Mouse (Mus musculus) small intestine, adult 10 weeks (tissue): ENCODE measurements around the gene Hpn. TPM values are rescaled to one million over a fixed set of nuclear protein-coding genes. Genes with fewer than 3 reads are reported as not detected.

Experiments used
- polyA plus RNA-seq: library from polyadenylated mRNA; stranded (reverse); fragments of 350-450 nt; fragmentation: Illumina TruSeq; extraction: RNeasy Lipid Tissue Mini Kit (QIAGEN cat#74804); gene quantifications from one replicate; pipeline ENCODE4 v1.2.3, GENCODE M21; 2014; ENCODE audit warnings: low replicate concordance

The Hpn gene
- polyA plus RNA-seq: not detected

DNA sequence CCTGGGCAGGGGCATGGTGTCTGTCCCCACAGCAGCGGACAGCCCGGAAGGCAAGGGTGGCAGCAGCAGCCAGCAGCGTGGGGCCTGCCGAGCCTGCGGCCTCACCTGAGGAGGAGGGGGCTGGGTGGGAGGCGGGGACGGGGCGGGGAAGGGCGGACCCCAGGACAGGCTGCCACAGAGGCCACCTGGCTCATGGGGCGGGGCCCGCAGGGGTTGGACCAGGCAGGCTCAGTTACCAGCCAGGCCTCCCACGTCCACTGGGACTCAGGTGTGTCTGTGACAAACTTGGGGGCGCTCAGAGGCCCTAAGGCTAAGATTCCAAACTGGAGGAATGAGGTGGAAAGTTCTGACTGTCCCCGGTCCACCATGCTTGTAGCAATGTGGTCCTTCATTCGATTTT is at the start of gene Hpn:
Gene Hpn (minus strand): TSS at position 109 of the 400 bp plus-strand sequence.

GRCm38 (mm10) chr7:31155296-31156033 is 40.4 kb upstream of the Hpn start, which contains the start of gene Gramd1a:
Gene Gramd1a (minus strand): TSS chr7:31155896.

GRCm38 (mm10) chr7:31126851-31127724 is 12.0 kb upstream of the Hpn start, which contains the start of gene Scn1b:
Gene Scn1b (minus strand): TSS chr7:31127003.

DNA sequence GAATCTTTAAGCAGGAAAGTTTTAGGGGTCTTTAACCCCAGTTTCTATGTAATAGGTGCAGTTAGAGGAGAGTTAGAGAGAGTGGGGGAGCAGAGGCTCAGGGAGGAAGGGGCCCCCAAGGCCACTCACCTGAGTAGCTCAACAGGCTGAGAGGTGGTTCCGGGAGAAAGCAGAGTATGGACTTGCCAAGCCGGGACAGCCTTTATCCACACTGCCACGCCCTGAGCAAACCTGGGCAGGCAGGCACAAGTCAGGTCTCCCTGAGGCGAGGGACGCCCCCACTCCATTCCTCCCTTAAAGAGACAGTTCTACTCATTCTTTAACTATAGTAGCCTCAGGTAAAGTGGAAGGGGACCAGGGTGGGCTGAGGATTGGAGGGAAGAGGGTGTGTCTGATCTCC is 38.6 kb downstream of the Hpn start, which contains the start of gene Fxyd3:
Gene Fxyd3 (minus strand): TSS at position 213 of the 400 bp plus-strand sequence.

DNA sequence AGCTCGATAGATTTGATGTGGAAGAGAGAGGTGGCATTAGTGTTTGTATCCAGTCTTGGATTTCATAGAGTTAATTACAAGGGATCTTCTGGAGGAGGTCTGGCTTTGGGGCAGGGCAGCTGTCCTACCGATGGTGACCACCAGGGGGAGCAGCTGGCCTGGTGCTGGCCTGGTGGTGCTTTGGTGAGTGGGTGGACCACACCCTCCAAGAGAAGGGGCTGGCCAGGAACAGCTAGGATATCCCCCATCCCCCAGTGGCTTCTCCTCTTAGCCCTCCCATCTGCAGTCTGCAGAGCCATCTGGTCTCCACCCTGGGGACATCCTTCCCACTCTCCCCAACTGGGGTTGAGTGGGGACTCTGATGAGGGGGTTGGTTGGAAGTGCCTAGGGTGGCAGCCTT is 56.0 kb downstream of the Hpn start, which contains the start of gene Lgi4:
Gene Lgi4 (plus strand): TSS at position 235 of the 400 bp plus-strand sequence.

GRCm38 (mm10) chr7:31057071-31057470 is 58.0 kb downstream of the Hpn start, which contains the start of gene Fxyd1:
Gene Fxyd1 (minus strand): TSS chr7:31057199.

GRCm38 (mm10) chr7:31051321-31052021 is 63.6 kb downstream of the Hpn start, which contains the start of gene Fxyd7:
Gene Fxyd7 (minus strand): TSS chr7:31051467.

Other genes with a start within 250 kb of the Hpn start
- 3.0 TPM for gene Cd22, start 234.9 kb downstream of the Hpn start, polyA plus RNA-seq
- not detected for gene Mag, start 200.4 kb downstream of the Hpn start, polyA plus RNA-seq
- 2.0 TPM for gene Hamp2, start 190.6 kb downstream of the Hpn start, polyA plus RNA-seq
- not detected for gene Hamp, start 171.3 kb downstream of the Hpn start, polyA plus RNA-seq
- 52.9 TPM for gene Usf2, start 158.5 kb downstream of the Hpn start, polyA plus RNA-seq
- 4.8 TPM for gene Lsr, start 141.8 kb downstream of the Hpn start, polyA plus RNA-seq
- gene Fam187b, start 141.5 kb downstream of the Hpn start, polyA plus RNA-seq: 4.1 TPM
- gene Fxyd5, start 72.8 kb downstream of the Hpn start, polyA plus RNA-seq: 0.93 TPM
- gene Fxyd7, start 63.8 kb downstream of the Hpn start, polyA plus RNA-seq: not detected
- 1.4 TPM for gene Fxyd1, start 58.1 kb downstream of the Hpn start, polyA plus RNA-seq
- 0.11 TPM for gene Lgi4, start 55.9 kb downstream of the Hpn start, polyA plus RNA-seq
- 7.4 TPM for gene Fxyd3, start 38.6 kb downstream of the Hpn start, polyA plus RNA-seq
- not detected for gene Scn1b, start 11.7 kb upstream of the Hpn start, polyA plus RNA-seq
- gene Gramd1a, start 40.6 kb upstream of the Hpn start, polyA plus RNA-seq: 3.9 TPM
- gene Scgb2b2, start 175.2 kb upstream of the Hpn start, polyA plus RNA-seq: not detected
- gene Scgb1b2, start 176.5 kb upstream of the Hpn start, polyA plus RNA-seq: not detected
- not detected for gene Scgb2b3, start 246.8 kb upstream of the Hpn start, polyA plus RNA-seq